Mouse (Mus musculus): ENCODE measurements around the gene Setd7. TPM values are rescaled to one million over a fixed set of nuclear protein-coding genes. Genes with fewer than 3 reads are reported as not detected.

Gene Setd7
- total RNA-seq (2023) = 10 to 100 TPM; 42.7 to 48.2 TPM

DNA sequence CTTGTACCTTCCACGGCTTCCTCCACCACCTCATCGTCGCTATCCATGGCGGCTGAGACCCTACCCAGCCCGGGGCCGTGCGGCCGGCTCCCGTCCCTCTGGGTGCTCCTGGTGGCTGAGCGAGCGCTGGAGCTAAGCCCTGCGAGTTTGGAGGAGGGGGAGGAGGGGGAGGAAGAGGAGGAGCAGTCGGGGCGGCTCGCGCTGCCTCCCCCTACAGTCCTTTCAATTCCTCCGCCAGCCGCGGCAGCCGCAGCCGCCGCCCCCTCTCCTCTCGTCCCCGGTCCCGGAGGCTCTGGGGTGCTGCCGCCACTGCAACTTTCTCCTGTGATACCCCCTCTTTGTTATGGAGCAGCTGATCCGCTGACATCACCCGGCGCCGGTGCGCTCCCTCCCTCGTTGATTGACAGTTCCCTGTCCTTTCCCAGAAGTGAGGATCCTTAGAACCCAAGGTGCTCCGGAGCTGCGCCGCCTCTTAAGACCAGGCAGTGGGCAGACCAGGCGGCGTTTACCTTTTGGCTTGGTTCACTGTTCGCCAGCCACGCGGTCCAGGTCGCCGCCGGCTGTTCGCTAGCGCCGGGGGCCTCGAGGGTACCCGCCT, at the start of gene Setd7:
TSS of gene Setd7 (minus strand) at position 369 of the 598 bp plus-strand sequence.

DNA sequence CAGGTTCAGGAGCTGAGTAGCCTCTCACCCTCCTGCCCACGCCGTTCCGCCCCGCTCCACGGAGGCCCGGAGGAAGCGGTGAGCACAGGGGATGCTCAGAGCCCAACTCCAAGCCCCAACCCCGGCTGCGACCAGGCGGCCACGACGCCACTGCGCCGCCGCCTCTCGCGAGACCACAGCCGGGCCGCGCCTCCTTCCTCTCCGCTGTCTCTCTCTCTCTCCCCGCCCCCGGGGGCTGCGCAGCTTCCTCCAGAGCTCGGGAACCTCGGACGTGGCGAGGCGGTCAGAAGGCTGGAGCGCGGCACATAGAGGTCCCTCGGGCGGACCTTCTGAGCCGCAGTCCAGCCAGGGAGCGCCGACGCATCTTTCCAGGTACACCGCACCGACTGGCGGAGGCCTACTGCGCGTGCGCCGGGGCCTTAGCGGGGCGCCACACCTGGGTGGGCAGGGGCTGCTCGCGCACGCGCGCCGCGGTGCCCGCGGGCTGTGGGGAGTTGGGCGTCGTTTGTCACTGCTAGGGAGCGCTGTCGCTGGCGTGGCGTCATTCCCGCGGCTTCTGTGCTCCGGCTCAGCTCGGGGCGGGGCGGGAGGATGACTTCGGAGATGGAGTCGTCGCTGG, 76.8 kb downstream of the Setd7 start, which contains the start of gene Rab33b:
TSS of gene Rab33b (plus strand) at position 180 of the 619 bp plus-strand sequence.

Other genes with a start within 250 kb of the Setd7 start
- 10 to 100 TPM; 80.6 to 83.8 TPM for gene Elf2, start 220.2 kb downstream of the Setd7 start, total RNA-seq (2023)
- not detected for gene Mgarp, start 164.1 kb downstream of the Setd7 start, total RNA-seq (2023)
- gene Ndufc1, start 151.9 kb downstream of the Setd7 start, total RNA-seq (2023) = 10 to 100 TPM; 56.3 to 67.2 TPM
- gene Naa15, start 145.7 kb downstream of the Setd7 start, total RNA-seq (2023) = 10 to 100 TPM; 31.2 to 41.8 TPM
- 10 to 100 TPM; 23.6 to 28.1 TPM for gene Rab33b, start 77.0 kb downstream of the Setd7 start, total RNA-seq (2023)
- gene Mgst2, start 99.5 kb upstream of the Setd7 start, total RNA-seq (2023) = 100 to 1,000 TPM; 154 to 196 TPM